19 mouse cellular contexts compared by ENCODE assay signal in genomic region chr8:35877581-35877980, GRCm38 (mm10).
DNase-seq lines count a peak whose midpoint lies in the region; ATAC-seq and TF ChIP-seq lines count a peak whose summit lies in the region.
"Had no signal": no experiment of that assay in that cellular context is flagged by ENCODE, and none has a peak within 500 bp of the region (broad histone marks: within the 10 kb centered on the region; RNA-seq: fewer than 3 reads in every experiment).

No protein-coding gene starts in this region.

- H3K27me3 ChIP-seq in lung, embryonic 14.5 days (ENCODE audit: insufficient read depth, low read length) = no peaks in the 10 kb centered on the region
- H3K27me3 ChIP-seq: forebrain, embryonic 15.5 days; heart, embryonic 15.5 days; hindbrain, embryonic 15.5 days had no signal

- H3K4me1 ChIP-seq in lung, embryonic 14.5 days (ENCODE audit: insufficient read depth) = peaks cover 11% of the 10 kb centered on the region; the same call in 1 of the 2 replicates
- H3K4me1 ChIP-seq: heart, embryonic 15.5 days had no signal

- ATAC-seq in lung, embryonic 14.5 days (ENCODE audit: insufficient read depth) = no peak
- ATAC-seq: forebrain, embryonic 15.5 days; inflammation-experienced regulatory T-cells, adult 6 months; intestine, postnatal 0 days had no signal

- 86% methylated on average over 2 of the region's 2 CpGs for WGBS in lung, embryonic 14.5 days

- H3K36me3 ChIP-seq in lung, embryonic 14.5 days (ENCODE audit: insufficient read depth) = no peaks in the 10 kb centered on the region
- H3K36me3 ChIP-seq: forebrain, embryonic 15.5 days; heart, embryonic 15.5 days; hindbrain, embryonic 15.5 days had no signal

- H3K4me2 ChIP-seq in lung, embryonic 14.5 days = no peak overlapping the region
- H3K4me2 ChIP-seq: forebrain, embryonic 15.5 days; heart, embryonic 11.5 days; heart, embryonic 15.5 days; hindbrain, embryonic 15.5 days had no signal

- H3K9ac ChIP-seq in lung, embryonic 14.5 days = no peak overlapping the region
- H3K9ac ChIP-seq: forebrain, embryonic 15.5 days; heart, embryonic 15.5 days; hindbrain, embryonic 15.5 days had no signal

- no peaks in the 10 kb centered on the region for H3K9me3 ChIP-seq in lung, embryonic 14.5 days (ENCODE audit: low read depth, low read length)
- H3K9me3 ChIP-seq: forebrain, embryonic 15.5 days; heart, embryonic 15.5 days; hindbrain, embryonic 15.5 days had no signal

- intact Hi-C loops in gastrocnemius, adult 2 months (cut with DNase I) = no loop called here

- DNase-seq in gastrocnemius, adult 2 months = no peak
- DNase-seq in gastrocnemius, postnatal 10 days = no peak
- peak; percentile 37 for DNase-seq in lung, embryonic 14.5 days
- DNase-seq in lung, postnatal 36 days = no peak
- DNase-seq in MN1 (ENCODE audit: low spot score) = peak; percentile 20
- DNase-seq in skeletal muscle tissue, adult 2 months (ENCODE audit: low read depth, low spot score) = peak; percentile 17
- no peak for DNase-seq in right cerebral cortex, adult 2 months (ENCODE audit: low spot score in 2 of 2)
- DNase-seq: adrenal gland, postnatal 10 days; cerebellum, adult 18-20 months; cerebellum, adult 9-11 months; cerebellum, postnatal 36 days; gastrocnemius, postnatal 25 days; heart, postnatal 14 days had no signal

- TF ChIP-seq CTCF in gastrocnemius, adult 2 months (IDR thresholded peaks at IDR 0.05) = no peak
- no peak for TF ChIP-seq CTCF in lung, embryonic 14.5 days (IDR thresholded peaks at IDR 0.05; ENCODE audit: low read depth)

- no peak overlapping the region for H3K4me3 ChIP-seq in gastrocnemius, adult 2 months
- no peak overlapping the region for H3K4me3 ChIP-seq in lung, embryonic 14.5 days (ENCODE audit: low read depth, low read length)
- H3K4me3 ChIP-seq: forebrain, embryonic 15.5 days; heart, embryonic 15.5 days; hindbrain, embryonic 15.5 days had no signal

- peak overlapping the region; percentile 56 for H3K27ac ChIP-seq in gastrocnemius, adult 2 months
- no peak overlapping the region for H3K27ac ChIP-seq in lung, embryonic 14.5 days (ENCODE audit: low read depth)
- H3K27ac ChIP-seq: forebrain, embryonic 15.5 days; heart, embryonic 15.5 days; hindbrain, embryonic 15.5 days had no signal

Comparison
In these comparisons a context has a peak if more than half of its experiments do, and no peak if none do; other contexts are left out.
1. DNase-seq: peak in lung, embryonic 14.5 days (single experiment), MN1 (single experiment) and skeletal muscle tissue, adult 2 months (single experiment); none in gastrocnemius, adult 2 months (single experiment), gastrocnemius, postnatal 10 days (single experiment), lung, postnatal 36 days (single experiment) and right cerebral cortex, adult 2 months (0 of 2).